Mouse (Mus musculus) cerebral cortex, adult 2 months (tissue): ENCODE measurements around the gene Slc3a1.

Experiments
- WGBS: fragments of 180-500 bp; shearing (Covaris S2); methylation state at CpG from one replicate; pipeline ENCODE4 v1.1.7; 2018; 5-methylcytosine and 5-hydroxymethylcytosine counted together

Slc3a1 gene

GRCm38 (mm10) chr17:85038311-85038710, 10.1 kb downstream of the Slc3a1 start:
- 91% methylated on average over 4 of the region's 4 CpGs for WGBS

DNA sequence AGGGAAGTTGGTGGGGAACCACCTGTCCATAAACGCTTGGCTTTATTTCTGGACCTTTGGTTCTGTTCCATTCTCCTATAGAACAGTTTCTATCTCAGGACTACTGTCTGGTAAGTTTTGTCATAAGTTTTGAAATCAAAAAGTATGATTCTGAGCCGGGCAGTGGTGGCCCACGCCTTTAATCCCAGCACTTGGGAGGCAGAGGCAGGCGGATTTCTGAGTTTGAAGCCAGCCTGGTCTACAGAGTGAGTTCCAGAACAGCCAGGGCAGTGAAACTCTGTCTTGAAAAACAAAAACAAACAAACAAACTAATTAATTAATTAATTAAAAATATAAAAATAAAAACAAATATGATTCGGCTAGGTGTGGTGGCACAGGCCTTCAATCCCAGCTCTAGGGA, 10.6 kb downstream of the Slc3a1 start:
- WGBS, result 96% methylated on average over 5 of the region's 5 CpGs

GRCm38 (mm10) chr17:85040913-85041312, 12.7 kb downstream of the Slc3a1 start:
- WGBS, result 87% methylated on average over 7 of the region's 7 CpGs

DNA sequence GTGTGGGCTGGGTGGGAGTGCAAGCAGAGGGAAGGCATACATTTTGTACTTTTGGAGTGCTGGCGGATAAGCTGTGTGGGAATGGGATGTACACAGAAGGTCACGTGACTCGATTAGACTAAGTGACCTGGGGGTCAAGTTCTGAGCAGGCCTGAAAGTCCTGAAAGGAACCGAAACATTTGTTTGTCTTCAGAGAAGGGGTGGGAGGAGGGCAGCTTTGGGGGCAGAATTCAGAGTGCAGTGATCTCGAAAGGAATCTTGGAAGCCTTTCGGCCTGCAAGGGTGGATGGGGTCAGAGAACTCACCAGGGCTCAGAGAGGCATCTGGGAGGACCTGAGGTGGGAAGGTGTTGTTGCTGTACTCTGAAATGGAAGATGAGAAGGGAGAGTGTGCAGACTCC, 14.2 kb downstream of the Slc3a1 start:
- 86% methylated on average over 6 of the region's 6 CpGs for WGBS

- 88% methylated on average over 6 of the region's 6 CpGs for WGBS
These were observed 15.2 kb downstream of the Slc3a1 start for GRCm38 (mm10) chr17:85043404-85043816.

DNA sequence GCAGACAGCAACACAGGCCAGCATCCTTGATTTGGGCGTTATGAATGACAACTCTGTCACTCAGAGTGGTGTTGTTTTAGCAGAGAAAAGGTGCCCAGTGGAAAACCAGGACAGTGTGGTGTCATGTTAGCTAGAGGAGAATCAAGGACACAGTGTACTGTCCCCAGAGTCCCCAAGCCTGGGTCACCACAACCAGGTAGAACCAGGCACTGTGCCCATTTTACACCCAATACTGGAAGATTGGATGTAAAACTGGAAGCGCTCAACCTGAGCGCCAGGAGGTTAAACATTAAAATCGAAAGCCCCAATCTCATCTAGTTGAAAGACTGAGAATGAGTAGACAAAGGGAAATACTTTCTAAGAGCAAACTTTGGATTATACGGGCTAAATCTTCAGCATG, 16.3 kb downstream of the Slc3a1 start:
- WGBS, result 96% methylated on average over 5 of the region's 5 CpGs

- WGBS, result 85% methylated on average over 12 of the region's 12 CpGs
These were observed 17.0 kb downstream of the Slc3a1 start for GRCm38 (mm10) chr17:85045160-85045559.

- 96% methylated on average over 5 of the region's 5 CpGs for WGBS
These were observed 20.2 kb downstream of the Slc3a1 start for GRCm38 (mm10) chr17:85048379-85048778.

DNA sequence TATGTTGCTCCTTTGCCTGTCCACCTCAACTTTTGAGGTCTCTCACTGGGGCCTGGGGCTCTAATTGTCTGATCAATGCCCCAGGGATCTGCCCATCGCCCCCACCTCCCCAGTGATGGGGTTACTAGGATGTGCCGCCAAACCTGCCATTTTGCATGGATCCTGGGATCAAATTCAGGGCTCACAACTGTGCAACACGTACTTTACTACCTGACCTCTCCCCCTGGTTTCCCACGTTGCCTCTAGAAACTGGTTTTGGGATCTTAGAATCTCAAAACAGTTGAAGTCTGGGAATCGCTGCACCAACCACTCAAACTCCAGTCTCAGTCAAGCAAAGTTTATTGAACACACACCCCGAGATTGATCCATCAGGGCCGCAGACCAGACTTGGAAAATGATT, 30.1 kb downstream of the Slc3a1 start:
- WGBS, result 92% methylated on average over 7 of the region's 7 CpGs

- WGBS, result 87% methylated on average over 6 of the region's 6 CpGs
These were observed 31.0 kb downstream of the Slc3a1 start for GRCm38 (mm10) chr17:85059136-85059535.

GRCm38 (mm10) chr17:85063560-85063959, 35.4 kb downstream of the Slc3a1 start:
- 84% methylated on average over 7 of the region's 7 CpGs for WGBS

GRCm38 (mm10) chr17:85067331-85067730, 39.2 kb downstream of the Slc3a1 start:
- 43% methylated on average over 7 of the region's 7 CpGs for WGBS

GRCm38 (mm10) chr17:85070658-85071057, 42.5 kb downstream of the Slc3a1 start:
- WGBS, result 91% methylated on average over 6 of the region's 6 CpGs

- 82% methylated on average over 8 of the region's 8 CpGs for WGBS
These were observed 43.1 kb downstream of the Slc3a1 start for GRCm38 (mm10) chr17:85071088-85071775.

DNA sequence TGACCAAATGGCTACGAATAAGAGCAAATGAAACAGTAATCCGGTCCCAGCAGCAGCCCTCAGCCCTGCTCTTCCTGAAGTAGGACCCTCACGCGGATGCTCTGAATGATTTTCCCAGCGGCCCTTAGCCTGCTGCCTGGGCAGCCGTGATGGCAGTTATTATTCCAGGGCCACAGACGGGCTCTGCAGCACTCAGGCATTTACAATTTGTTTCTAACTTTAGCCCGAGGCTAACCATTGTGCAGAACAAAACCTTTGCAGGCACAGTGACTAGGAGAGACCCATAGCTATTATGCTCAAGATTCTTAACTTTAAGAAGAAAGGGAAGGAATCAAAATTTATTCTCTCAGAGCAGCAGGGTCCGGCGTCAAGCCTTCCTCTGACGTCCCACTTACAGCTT, 44.2 kb downstream of the Slc3a1 start:
- 62% methylated on average over 11 of the region's 11 CpGs for WGBS

- 43% methylated on average over 7 of the region's 7 CpGs for WGBS
These were observed 45.0 kb downstream of the Slc3a1 start for GRCm38 (mm10) chr17:85073214-85073613.

DNA sequence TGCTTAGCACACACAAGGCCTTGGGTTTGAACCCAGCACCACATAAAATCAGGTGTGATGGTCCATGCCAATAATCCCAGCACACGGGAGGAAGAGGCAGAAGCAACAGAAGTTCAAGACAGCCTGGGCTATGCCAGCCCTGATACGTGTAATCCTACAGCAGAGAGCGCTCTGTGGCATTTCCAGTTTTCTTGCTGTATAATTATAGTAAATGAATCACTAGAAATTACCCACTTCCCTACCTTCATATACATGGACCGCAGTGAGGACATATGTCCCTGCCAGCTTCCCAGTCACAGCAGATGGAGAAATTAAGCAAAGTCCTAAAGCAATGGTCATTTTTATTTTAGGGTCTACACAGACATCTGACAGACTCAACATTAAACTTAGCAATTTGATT, 45.9 kb downstream of the Slc3a1 start:
- 56% methylated on average over 4 of the region's 4 CpGs for WGBS

- WGBS, result 68% methylated on average over 3 of the region's 3 CpGs
These were observed 51.1 kb downstream of the Slc3a1 start for GRCm38 (mm10) chr17:85079276-85079675.

GRCm38 (mm10) chr17:85080781-85081180, 52.6 kb downstream of the Slc3a1 start:
- 96% methylated on average over 11 of the region's 11 CpGs for WGBS

DNA sequence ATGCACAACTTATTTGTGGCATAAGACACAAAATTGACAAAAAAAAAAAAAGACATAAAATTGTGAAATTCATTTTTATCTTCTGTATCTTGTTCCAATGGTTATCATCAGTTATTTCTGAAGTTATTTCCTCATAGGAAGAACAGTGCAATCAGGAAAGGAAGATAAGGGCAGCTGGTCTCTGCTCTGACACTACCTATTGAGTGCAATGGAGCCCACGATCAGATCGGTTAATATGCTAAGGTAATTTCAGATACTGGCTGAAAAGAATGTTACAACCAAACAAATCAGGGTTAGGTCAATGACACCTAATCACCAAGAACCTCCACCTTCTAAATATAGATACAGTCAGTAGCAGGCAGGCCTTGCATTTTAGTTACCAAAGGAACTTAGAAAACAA, 57.2 kb downstream of the Slc3a1 start:
- 93% methylated on average over 2 of the region's 2 CpGs for WGBS

DNA sequence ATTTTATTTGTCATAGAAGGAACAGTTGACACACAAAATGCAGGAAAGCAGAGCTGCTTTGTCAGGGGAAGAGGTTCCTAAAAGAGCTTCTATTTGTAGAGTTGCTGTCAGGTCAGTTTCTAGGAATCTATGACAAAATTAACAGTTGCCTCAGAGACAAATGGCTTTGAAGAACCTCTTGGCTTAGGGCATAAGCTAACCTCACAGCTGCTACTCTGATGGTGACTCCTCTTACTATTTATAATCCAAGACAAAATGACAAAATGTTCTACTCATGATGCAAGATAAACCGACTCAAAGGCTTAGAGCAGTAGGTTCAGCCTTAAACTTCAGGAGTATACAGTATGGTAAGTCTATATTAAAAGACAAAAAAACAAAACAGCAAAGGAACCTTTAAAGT, 58.3 kb downstream of the Slc3a1 start:
- 69% methylated on average over 1 of the region's 1 CpGs for WGBS

DNA sequence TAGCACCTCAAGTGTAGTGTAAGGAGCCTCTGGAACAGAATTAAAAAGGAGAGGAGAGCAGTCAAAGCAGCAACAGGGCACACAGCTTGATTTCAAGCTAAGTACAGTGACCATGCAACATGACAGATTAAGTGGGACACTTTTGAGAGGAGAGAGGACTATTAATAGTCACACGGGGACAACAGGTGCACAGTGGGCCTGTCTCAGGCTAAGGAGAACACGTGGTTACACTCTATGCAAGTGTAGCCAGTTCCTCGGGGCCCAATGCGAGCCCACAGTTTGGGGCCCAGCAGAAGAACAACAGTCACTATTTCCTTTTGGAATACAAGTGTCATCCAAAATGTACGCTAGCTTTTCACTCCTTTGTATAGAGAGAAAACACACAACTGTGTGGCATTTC, 59.4 kb downstream of the Slc3a1 start:
- WGBS, result 74% methylated on average over 5 of the region's 5 CpGs

GRCm38 (mm10) chr17:85088401-85088800, 60.2 kb downstream of the Slc3a1 start:
- WGBS, result 80% methylated on average over 11 of the region's 11 CpGs

DNA sequence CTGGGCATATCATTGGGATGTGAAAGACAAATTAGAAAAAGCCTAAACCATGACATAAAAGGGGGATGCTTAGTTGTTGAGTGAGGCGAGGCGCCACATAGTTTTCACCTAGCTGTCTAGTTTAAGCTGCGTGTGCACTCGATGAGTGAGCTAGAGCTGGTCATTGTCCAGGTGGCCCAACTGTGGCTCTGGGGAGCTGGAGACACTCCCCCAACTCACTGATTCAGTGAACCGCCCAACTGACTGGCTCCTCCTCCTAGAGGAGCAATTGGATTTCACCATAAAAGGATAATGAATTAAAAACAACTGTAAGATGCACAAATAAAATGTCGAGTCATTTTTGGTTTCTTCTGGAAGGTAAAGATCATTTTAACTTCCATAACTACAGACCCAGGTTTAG, 60.8 kb downstream of the Slc3a1 start:
- 38% methylated on average over 6 of the region's 6 CpGs for WGBS
